Mouse (Mus musculus) G1E (cell line): Measurements from ENCODE around the gene D430041D05Rik.

Experiments used
- CTCF ChIP-seq: IDR thresholded peaks from 2 replicates; pipeline ENCODE4 v1.5.1; 2012; ENCODE audit warnings: low read depth, low read length, inconsistent platforms, mixed read lengths
- GATA1 ChIP-seq: IDR thresholded peaks from 2 replicates; pipeline ENCODE4 v1.6.1; 2012; ENCODE audit warnings: borderline replicate concordance, low read length, inconsistent platforms, mixed read lengths

DNA sequence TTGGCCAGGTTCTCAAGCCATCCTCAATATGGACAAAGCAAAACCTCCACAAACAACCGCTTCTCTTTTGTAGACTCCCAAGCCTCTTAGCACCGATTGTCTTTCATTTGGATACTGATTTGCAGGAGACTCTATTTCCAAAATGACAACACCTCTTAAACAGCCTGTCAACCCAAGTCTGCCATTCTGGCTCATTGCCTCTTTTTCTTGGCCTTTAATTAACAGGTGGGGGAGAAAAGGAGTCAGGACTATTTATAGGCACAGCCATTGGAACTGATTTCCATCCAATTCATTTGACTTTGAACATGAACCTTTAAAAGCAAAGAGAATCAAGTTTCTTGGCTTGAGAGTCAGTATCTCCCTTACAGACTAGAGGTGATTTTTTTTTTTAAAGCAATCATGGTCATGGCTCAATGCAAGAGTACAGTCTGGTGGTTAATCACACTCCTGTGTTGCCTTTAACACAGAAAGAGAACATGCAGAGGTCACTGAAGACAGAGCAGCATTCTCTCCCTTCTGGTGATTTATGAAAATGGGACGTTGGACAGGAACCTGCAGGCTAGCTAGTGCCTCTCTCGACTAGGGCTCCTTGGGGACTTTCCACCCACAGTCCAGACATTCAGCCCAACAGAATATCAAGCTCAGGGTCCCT lies 262.8 kb downstream of the D430041D05Rik start:
- TF ChIP-seq GATA1 = no peak
- TF ChIP-seq CTCF = no peak
